Mouse (Mus musculus) bone marrow macrophage, adult 2 months (primary cell): Measurements from ENCODE around the gene Rftn2.

Experiments
- CTCF ChIP-seq: IDR thresholded peaks from 2 replicates; pipeline ENCODE4 v1.5.1; 2012; ENCODE audit warnings: low read depth, mild to moderate bottlenecking, low read length, moderate library complexity
- POLR2A ChIP-seq: IDR thresholded peaks from 2 replicates; pipeline ENCODE4 v1.6.1; 2012; ENCODE audit warnings: mild to moderate bottlenecking, low read depth, low read length, borderline replicate concordance

DNA sequence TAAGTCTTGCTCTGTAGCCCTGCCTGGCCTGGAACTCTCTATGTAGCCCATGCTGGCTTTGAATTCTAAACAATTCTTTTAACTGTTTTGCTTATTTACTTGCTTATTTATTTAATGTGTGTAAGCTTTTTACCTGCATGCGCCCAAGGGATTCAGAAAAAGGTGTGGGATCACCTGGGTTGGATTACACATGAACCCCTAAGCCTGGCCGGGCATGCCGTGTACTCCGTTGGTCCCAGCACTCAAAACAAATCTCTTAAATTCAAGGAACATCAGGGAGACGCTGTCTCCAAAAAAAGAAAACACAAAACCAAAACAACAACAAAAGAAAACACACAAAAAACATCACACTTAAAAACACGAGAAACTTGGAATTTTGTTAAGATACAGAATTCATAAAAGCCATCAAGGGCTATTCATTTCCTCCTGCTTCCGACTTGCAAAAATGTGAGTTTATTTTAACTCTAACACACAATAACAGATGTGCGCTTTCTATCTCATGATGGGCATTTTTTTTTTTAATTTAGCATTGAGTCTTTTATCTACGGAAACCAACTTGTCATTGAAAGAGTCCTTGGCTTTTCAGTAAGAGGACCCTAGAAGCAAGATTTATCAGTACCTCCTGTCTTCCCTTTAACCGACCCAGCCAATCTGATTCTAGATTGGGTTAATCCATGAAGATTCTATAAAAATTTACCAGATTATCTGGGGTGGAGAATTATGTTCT, 96.2 kb downstream of the Rftn2 start:
- no peak for TF ChIP-seq CTCF
- TF ChIP-seq POLR2A: no peak
